Mouse (Mus musculus): Measurements from ENCODE around the gene Dclk2.

Dclk2 gene

GRCm38 (mm10) chr3:86842461-86842860 is 78.2 kb downstream of the Dclk2 start:
- DNase-seq = no peak

- DNase-seq = no peak
Measured at GRCm38 (mm10) chr3:86839606-86840005, 81.0 kb downstream of the Dclk2 start.

DNA sequence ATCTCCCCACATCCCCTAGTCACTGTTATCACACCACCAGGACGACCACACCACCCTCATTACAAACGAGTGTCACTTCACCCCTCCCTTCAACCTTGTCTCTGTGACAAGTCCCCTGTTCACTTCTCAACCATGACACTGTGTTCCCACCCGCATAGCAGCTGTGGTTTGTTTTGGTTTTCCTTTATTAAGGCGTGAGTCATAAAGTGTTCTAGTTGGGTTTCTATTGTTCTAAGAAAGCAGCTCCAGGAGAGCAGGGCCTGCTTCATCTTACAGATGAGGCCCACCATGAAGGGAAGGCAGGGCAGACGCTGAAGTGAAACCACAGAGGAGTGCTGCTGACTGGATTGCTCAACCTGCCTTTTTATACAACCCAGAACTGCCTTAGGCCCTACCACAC is 83.3 kb downstream of the Dclk2 start:
- no peak for DNase-seq

DNA sequence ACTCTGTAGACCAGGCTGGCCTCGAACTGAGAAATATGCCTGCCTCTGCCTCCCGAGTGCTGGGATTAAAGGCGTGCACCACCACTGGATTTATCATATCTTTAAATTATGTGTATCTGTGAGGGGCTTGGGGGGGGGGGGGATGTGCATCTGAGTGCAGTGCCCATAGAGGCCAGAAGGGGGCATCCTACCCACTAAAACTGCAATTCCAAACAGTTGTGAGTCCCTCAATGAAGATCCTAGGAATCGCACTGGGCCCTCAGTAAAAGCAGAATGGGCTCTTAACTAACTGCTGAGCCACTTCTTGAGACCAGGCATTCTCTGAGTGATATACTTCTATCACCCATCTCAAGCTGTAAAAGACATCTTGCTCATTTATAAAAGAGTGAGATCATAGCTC is 85.5 kb downstream of the Dclk2 start:
- no peak for DNase-seq

DNA sequence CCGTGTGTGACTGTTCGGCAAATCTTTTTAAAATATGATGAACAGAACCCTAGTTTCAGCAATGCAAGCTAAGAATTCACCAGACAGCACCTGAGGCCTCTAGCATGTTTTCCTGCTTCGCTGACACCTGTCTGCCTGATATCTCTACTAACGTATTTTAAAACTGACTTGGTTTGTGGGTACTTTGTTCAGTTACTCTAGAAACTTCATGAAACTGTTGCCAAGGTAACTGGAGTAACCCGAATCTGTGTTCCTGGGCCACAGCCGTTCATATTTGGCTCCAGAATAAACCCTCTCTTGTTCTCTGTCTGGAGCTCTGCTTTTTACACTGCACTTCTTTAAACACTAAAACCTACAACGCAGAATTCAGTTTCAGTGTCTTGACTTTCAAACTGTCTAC is 86.3 kb downstream of the Dclk2 start:
- DNase-seq = no peak

DNA sequence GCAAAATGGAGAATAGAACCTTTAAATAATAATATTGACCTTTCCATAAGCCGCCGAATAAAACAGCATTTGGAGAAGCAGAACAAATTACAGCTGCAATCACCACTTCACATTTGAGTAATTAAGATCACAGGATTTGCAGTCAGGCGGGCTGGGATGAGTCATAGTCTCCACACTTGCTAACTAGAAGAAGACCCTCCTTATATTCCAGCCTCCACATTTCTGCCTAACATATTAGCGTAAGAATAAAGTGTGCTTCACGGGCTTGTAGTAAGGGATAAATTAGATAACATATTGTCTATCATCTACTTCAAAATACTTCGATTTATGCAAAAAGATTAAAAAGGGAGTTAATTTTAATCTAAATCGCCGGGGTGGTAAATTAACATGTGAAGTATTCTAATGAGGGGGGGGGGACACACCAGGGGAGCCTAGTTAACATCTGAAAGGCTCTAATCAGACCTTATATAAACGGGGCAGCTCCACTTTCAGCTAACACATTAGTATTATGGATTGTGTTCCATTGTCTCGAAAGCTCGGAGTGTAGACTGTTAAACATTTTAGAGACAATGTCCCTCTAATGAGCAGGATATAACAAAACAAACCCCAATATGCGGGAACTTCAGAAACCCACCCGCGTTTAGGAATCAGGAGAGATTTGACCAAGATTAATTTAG is 87.9 kb downstream of the Dclk2 start:
- DNase-seq = no peak

DNA sequence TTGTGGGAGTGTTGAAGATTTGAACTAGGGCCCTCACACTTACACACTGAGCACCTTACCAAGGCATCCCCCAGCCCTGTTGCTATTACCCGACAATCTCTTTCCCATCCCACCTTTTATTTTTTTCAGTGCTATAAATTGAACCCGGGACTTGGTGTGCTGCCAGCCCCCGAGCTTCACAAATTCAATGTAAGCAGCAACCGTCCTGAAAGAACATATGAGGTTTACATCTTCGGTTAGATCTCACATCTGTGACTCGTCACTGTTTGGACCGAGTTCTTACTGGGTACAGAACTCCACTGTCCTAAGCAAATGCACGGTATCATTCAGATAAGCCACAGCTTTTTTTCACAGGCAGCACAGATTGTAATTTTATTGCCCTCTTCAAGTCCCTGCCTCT is 88.5 kb downstream of the Dclk2 start:
- no peak for DNase-seq

GRCm38 (mm10) chr3:86827506-86827905 is 93.1 kb downstream of the Dclk2 start:
- no peak for DNase-seq

- peak; percentile 38 to 58 for DNase-seq
Measured at GRCm38 (mm10) chr3:86821383-86821782, 99.3 kb downstream of the Dclk2 start.

DNA sequence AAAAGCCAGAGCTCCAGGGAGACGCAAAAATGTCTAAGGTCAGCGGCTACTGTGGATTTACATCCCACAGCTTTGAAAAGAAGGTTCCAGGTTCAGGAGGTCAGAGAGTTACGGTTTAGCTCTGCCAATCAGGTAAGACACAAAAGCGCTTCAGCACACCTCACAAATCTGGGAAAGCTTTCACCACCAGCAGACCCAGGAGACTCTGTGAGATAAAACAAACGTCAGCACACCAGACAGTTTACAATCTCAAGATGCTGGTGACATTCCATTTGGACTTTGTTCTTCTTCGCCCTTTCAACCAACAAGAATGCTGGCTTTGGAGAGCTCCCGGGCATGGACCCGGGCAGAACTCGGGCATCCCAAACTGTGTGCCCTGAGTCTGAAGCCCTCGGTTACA is 100.3 kb downstream of the Dclk2 start:
- DNase-seq = peak; percentile 11 to 16

- peak; percentile 11 to 12 for DNase-seq
Measured at GRCm38 (mm10) chr3:86819372-86819771, 101.3 kb downstream of the Dclk2 start.

GRCm38 (mm10) chr3:86818001-86818585 is 102.6 kb downstream of the Dclk2 start:
- peak; percentile 85 to 91 for DNase-seq

DNA sequence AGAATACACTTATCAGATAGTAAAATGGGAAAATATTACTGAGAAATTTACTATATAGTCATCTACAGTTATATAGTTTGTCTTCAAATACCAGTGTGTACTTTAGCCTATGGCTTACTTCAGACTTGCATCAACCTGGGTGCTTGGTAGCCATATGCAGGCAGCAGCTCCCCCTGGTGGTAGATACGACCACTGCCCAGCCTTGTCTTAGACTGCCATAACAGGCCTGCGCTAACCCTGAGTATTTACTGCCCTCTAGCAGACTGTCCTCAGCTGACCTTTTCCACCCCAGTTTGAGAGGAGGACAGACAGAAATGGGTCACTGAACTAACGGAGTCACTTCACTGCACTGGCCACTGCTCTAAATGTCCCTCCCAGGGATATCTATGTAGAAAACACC is 108.0 kb downstream of the Dclk2 start:
- peak; percentile 82 to 89 for DNase-seq

GRCm38 (mm10) chr3:86810908-86811307 is 109.7 kb downstream of the Dclk2 start:
- DNase-seq = no peak

- peak; percentile 15 to 30 for DNase-seq
Measured at GRCm38 (mm10) chr3:86809646-86810045, 111.0 kb downstream of the Dclk2 start.

GRCm38 (mm10) chr3:86809199-86809598 is 111.5 kb downstream of the Dclk2 start:
- DNase-seq = peak; percentile 61 to 74

DNA sequence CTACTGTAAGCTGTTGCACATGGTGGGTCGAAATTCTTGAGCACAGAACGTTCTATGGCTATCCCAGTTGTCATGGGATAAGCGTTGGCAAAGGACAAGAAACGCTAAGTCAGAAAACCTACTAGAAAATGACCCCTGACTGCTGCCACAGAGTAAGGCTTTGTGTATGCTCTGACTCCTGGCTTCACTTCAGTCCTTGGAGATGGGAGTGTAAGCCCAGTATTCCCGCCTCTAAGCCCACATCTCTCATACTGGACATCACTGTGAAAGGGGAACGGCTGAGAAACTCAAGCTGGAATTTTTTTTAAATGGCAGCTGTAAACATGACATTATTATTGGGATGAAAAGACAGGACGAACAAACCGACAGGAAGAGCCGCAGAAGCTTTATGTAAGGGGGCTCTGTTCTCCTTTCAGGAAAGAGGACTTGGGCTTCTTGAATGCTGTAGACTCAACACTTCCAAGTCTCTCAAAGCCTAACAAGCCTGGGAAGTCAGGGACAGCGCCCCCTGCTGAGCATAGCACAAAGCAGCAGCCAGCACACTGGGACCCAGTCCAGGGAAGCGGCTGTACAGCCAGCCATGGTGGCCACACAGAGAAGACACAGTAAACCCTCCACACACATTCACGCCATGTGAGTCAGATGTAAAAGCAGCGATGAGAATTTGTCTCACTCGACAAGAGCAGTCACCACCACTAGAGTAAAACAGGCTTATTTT is 112.7 kb downstream of the Dclk2 start:
- DNase-seq = peak; percentile 83 to 88

- no peak for DNase-seq
Measured at GRCm38 (mm10) chr3:86806834-86807233, 113.8 kb downstream of the Dclk2 start.

- peak in 1 of 2 experiments; percentile 22 for DNase-seq
Measured at GRCm38 (mm10) chr3:86804265-86804664, 116.4 kb downstream of the Dclk2 start.

- DNase-seq = peak in 1 of 2 experiments; percentile 11
Measured at GRCm38 (mm10) chr3:86802825-86803224, 117.8 kb downstream of the Dclk2 start.

- no peak for DNase-seq
Measured at GRCm38 (mm10) chr3:86800841-86801240, 119.8 kb downstream of the Dclk2 start.

DNA sequence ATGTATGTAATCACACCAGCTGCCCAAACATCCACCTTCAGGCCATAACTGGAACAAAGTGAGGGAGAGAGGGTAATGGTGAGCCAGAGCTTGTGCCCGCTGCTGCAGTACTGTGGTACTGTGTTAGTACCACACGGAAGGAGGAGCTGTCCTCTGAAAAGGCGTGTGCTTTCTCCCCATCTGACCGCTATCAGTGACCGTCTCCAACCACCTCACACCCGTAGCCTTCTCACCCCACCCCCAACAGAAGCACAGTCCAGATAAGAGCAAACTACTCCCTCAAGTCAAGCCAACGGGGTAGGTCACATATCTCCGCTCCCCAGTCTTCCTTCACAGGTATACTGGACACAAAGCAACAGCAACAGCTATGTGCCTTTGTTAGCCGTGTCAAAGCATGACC is 121.6 kb downstream of the Dclk2 start:
- DNase-seq = no peak

GRCm38 (mm10) chr3:86797871-86798460 is 122.7 kb downstream of the Dclk2 start:
- DNase-seq = peak in 1 of 2 experiments; percentile 36

- DNase-seq = peak in 1 of 2 experiments; percentile 46
Measured at GRCm38 (mm10) chr3:86796716-86797115, 123.9 kb downstream of the Dclk2 start.

Data from cerebellum, postnatal 25 days (tissue).